Mouse (Mus musculus): ENCODE measurements around the gene Olfr401. TPM values are rescaled to one million over a fixed set of nuclear protein-coding genes. Genes with fewer than 3 reads are reported as not detected.

The Olfr401 gene
- not detected in 2 replicates for polyA plus RNA-seq (2012; rRNA removed)

DNA sequence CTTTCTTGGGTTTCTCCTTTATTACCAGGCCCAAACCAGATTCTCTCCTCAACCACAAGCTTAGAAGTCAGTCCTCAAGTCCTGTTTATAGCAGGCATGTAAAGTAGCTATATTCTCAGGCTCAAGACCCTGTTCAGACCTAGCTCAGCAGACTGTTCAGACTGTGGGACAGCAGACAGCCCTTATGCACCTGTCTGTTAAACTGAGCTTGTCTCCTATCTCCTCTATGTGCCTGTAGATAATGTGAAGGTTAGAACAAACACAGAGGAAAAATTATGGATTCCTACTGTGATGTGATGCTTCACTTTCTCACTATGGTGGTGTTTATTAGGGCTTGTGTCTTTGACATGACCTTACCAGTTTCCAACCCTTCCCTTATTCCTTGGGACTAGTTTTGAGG, at the start of gene Olfr401:
TSS of gene Olfr401 (plus strand) at position 301 of the 400 bp plus-strand sequence.

DNA sequence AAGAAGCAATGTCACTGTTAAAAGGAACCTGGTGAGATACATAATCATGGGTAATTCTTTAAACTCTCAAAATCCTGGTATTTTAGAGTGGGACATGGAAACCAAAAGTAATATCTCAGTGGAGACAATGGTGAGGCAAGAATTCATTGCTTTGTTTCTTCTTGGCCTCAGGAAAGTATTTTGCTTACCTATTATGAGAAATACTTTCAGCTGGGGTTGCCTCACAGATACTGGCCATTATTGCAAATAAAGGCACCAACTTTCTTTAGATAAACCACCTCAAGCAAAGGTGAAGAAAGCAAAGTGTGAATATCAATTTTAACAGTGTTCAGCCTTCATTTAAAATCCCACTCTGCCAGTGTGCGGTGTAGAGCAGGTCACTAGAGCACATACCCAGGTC, 43.9 kb upstream of the Olfr401 start, which contains the start of gene Zfp616:
TSS of gene Zfp616 (plus strand) at position 301 of the 400 bp plus-strand sequence.

GRCm38 (mm10) chr11:74153229-74153628, 39.7 kb downstream of the Olfr401 start, which contains the start of gene Olfr402:
TSS of gene Olfr402 (plus strand) at chr11:74153529.

Other genes starting within 250 kb of the Olfr401 start
- gene Olfr394, start 222.9 kb upstream of the Olfr401 start, polyA plus RNA-seq (2012; rRNA removed): not detected in 2 replicates
- gene Olfr395, start 204.4 kb upstream of the Olfr401 start, polyA plus RNA-seq (2012; rRNA removed): not detected in 2 replicates
- not detected in 2 replicates for gene Olfr23, start 177.0 kb upstream of the Olfr401 start, polyA plus RNA-seq (2012; rRNA removed)
- not detected in 2 replicates for gene Olfr397, start 152.9 kb upstream of the Olfr401 start, polyA plus RNA-seq (2012; rRNA removed)
- not detected in 2 replicates for gene Olfr398, start 123.3 kb upstream of the Olfr401 start, polyA plus RNA-seq (2012; rRNA removed)
- not detected in 2 replicates for gene Olfr139, start 57.2 kb upstream of the Olfr401 start, polyA plus RNA-seq (2012; rRNA removed)
- gene Olfr399, start 57.1 kb upstream of the Olfr401 start, polyA plus RNA-seq (2012; rRNA removed): not detected in 2 replicates
- not detected in 2 replicates for gene Zfp616, start 43.8 kb upstream of the Olfr401 start, polyA plus RNA-seq (2012; rRNA removed)
- gene Olfr402, start 39.8 kb downstream of the Olfr401 start, polyA plus RNA-seq (2012; rRNA removed): not detected in 2 replicates
- gene Olfr403, start 72.5 kb downstream of the Olfr401 start, polyA plus RNA-seq (2012; rRNA removed): not detected in 2 replicates
- not detected in 2 replicates for gene Olfr43, start 97.7 kb downstream of the Olfr401 start, polyA plus RNA-seq (2012; rRNA removed)
- gene Olfr406, start 146.1 kb downstream of the Olfr401 start, polyA plus RNA-seq (2012; rRNA removed): not detected in 2 replicates
- gene Olfr59, start 170.0 kb downstream of the Olfr401 start, polyA plus RNA-seq (2012; rRNA removed): not detected in 2 replicates
- not detected in 2 replicates for gene Olfr410, start 224.3 kb downstream of the Olfr401 start, polyA plus RNA-seq (2012; rRNA removed)
- not detected in 2 replicates for gene Olfr411, start 238.9 kb downstream of the Olfr401 start, polyA plus RNA-seq (2012; rRNA removed)
- gene Olfr412, start 248.4 kb downstream of the Olfr401 start, polyA plus RNA-seq (2012; rRNA removed): not detected in 2 replicates

Measured in liver, embryonic 14 days (tissue).